Mouse (Mus musculus) brown adipose tissue, adult 24 weeks (tissue): ENCODE results near the gene Omt2b. TPM values are rescaled to one million over a fixed set of nuclear protein-coding genes. Genes with fewer than 3 reads are reported as not detected.

ENCODE experiments used
- polyA plus RNA-seq: library from polyadenylated mRNA; stranded (reverse); fragments of >200 nt; gene quantifications from 2 replicates; pipeline ENCODE4 v1.2.4, GENCODE M21; 2012; ENCODE audit not compliant: missing spikeins, insufficient read depth, insufficient read length

Gene Omt2b
- polyA plus RNA-seq, 1 experiment: not detected

Other genes starting within 250 kb of the Omt2b start
- 66.7 and 70.2 TPM in 2 replicates for gene Fbxo9, start 218.5 kb upstream of the Omt2b start, polyA plus RNA-seq
- gene Ick, start 218.4 kb upstream of the Omt2b start, polyA plus RNA-seq: 21.8 and 23.4 TPM in 2 replicates
- 174 and 194 TPM in 2 replicates for gene Gsta4, start 144.8 kb upstream of the Omt2b start, polyA plus RNA-seq
- not detected in 2 replicates for gene Gsta1, start 96.9 kb upstream of the Omt2b start, polyA plus RNA-seq
- 1.2 TPM in 1 of 2 replicates, not detected in the other for gene Gm3776, start 70.5 kb upstream of the Omt2b start, polyA plus RNA-seq
- not detected in 2 replicates for gene Gm10639, start 37.7 kb upstream of the Omt2b start, polyA plus RNA-seq
- gene Omt2a, start 12.8 kb upstream of the Omt2b start, polyA plus RNA-seq: not detected in 2 replicates
- not detected in 2 replicates for gene Gsta2, start 28.2 kb downstream of the Omt2b start, polyA plus RNA-seq
- gene Dppa5a, start 40.6 kb downstream of the Omt2b start, polyA plus RNA-seq: not detected in 2 replicates
- gene Ooep, start 51.1 kb downstream of the Omt2b start, polyA plus RNA-seq: not detected in 2 replicates
- not detected in 2 replicates for gene Ddx43, start 68.2 kb downstream of the Omt2b start, polyA plus RNA-seq
- 0.32 and 0.67 TPM in 2 replicates for gene Cgas, start 115.6 kb downstream of the Omt2b start, polyA plus RNA-seq
- 42.2 and 44.6 TPM in 2 replicates for gene Mto1, start 120.6 kb downstream of the Omt2b start, polyA plus RNA-seq
- not detected in 2 replicates for gene Gm17324, start 121.2 kb downstream of the Omt2b start, polyA plus RNA-seq
- 3,256 and 3,366 TPM in 2 replicates for gene Eef1a1, start 161.6 kb downstream of the Omt2b start, polyA plus RNA-seq